Mouse (Mus musculus) liver, adult (tissue): Measurements from ENCODE around the gene Lrrc8e.

Experiments used
- GATA4 ChIP-seq: IDR thresholded peaks from 2 replicates; pipeline ENCODE4 v1.6.1; 2014; ENCODE audit warnings: mild to moderate bottlenecking, low read length; ENCODE audit not compliant: insufficient replicate concordance

Gene Lrrc8e

DNA sequence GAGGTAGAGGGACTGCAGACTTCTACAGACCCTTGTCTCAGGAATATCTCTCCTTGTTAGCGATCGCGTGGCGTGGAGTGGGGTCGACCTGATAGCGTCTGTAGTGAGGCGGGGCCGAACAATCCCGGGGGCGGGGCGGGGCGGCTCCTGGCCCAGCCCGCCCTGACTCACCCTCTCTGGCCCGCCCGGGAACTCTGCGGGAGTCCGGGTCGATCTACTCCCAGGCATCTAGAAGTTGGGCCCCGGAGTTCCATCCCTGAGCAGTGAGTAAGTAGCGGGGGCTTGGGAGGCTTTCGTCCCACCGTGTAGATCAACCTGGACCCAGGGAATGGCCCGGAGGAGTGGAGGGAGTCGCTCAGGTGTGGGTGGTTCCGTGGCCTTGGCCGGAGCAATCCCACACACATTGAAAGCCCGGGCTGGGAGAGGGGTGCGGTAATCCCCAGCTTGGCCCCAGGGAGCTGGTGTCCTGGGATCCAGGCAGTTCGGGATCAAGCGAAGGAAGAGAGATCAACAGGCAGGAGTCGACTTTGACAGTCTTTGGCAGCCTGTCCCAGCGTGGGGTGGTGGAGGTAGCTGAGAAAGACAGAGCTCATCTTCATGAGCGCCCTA lies at the start of gene Lrrc8e:
Gene Lrrc8e, plus strand, starts transcription at position 89 of the 609 bp plus-strand sequence.
- no peak for TF ChIP-seq GATA4

DNA sequence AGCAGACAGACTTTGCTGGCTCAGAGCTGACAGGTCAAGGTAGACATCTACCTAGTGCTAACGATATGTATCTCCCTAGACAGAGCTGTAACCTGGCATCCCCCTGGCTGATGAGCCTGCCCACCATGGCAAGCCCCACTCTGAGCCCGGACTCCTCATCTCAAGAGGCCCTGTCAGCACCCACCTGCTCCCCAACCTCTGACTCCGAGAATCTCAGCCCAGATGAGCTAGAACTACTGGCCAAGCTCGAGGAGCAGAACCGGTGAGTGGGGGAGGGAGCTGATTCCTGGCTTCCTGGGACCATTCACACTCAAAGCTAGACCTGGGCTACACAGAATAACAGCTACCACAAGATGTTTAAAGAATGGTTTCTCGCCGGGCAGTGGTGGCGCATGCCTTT lies 43.2 kb upstream of the Lrrc8e start:
- TF ChIP-seq GATA4, result no peak

DNA sequence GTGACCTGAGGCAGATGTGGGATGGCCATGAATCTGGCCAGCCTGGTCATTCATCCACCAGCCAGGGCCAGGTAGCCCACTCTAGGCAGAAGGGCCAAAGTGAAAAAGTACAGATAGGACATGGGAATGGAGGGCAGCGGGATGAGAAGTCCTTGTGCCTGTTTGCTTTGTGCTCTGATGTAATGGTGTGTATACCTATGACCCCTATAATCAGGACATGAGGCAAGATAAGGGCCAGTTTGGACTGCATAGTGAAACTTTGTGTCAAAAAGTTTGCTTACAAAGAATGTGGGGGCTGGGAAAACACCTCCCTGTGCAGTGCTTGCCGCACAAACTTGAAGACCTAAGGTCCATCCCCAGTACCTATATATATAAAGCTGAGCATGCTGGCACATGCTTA lies 40.5 kb upstream of the Lrrc8e start:
- TF ChIP-seq GATA4, result peak; percentile 81; the same call in 1 of the 2 replicates

DNA sequence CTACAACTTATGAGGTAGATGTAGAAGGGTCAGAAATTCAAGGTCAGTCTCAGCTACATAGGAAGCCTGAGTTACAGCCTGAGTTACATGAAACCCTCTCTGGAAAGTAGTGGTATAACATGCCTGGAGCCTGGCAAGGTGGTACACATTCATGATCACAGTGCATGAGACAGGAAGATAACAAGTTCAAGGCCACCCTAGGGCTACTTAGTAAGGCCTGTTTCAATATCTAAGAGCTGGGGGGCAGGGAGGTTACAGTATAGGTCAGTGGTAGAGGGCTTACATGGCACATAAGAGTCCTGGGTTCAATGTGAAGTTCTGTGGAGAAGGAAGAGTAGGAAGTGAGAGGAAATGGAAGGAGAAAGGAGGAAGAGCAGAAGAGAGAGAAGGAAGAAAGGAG lies 38.0 kb upstream of the Lrrc8e start:
- no peak for TF ChIP-seq GATA4

DNA sequence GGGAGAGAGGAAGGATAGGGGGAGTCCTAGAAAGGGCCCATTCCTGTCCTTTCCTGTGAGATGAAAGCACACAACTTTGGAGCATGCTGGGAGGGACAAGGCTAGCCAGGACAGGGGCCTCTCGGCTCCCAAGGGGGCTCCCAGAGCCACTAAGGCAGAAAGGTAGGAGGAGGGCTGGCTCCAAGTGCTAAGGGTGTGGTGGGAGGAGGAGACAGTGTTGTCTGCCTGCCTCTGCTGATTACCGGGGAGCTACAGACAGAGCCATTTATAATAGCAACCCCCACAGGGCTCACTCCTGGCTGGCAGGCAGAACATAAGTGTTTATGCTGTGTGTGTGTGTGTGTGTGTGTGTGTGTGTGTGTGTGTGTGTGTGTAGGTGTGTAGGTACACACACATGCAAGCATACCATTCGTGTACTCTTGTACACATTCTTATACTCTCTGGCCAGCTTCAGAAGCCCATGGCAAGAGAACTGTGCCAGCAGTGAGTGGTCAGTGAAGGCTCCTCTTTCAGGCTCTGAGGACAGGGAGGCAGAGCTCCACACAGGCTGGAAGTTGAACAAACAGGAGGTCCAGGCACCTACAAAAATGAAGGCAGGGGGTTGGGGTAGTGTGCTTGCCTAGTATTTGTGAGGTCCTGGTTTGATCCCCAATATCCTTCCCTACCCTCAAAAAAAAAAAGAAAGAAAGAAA lies 37.5 kb upstream of the Lrrc8e start:
- TF ChIP-seq GATA4, result no peak

DNA sequence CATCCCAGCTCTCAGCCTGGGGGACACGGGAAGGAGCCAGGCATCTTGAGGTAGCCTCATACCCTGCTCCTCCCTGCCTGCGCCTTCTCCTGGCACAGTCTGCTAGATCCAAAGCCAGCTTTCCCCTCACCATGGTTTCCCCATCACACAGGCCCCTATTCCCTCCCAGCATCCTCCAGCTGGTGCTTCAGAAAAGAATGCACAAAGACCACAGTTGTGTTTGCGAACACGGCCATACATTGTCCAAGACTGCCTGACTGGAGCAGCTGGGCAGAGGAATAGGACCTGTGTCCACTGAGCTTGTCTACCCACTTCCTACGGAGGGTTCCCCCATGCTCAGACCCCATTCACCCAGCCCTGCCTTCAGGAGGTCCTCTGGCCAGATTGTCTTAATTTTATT lies 34.3 kb upstream of the Lrrc8e start:
- no peak for TF ChIP-seq GATA4

DNA sequence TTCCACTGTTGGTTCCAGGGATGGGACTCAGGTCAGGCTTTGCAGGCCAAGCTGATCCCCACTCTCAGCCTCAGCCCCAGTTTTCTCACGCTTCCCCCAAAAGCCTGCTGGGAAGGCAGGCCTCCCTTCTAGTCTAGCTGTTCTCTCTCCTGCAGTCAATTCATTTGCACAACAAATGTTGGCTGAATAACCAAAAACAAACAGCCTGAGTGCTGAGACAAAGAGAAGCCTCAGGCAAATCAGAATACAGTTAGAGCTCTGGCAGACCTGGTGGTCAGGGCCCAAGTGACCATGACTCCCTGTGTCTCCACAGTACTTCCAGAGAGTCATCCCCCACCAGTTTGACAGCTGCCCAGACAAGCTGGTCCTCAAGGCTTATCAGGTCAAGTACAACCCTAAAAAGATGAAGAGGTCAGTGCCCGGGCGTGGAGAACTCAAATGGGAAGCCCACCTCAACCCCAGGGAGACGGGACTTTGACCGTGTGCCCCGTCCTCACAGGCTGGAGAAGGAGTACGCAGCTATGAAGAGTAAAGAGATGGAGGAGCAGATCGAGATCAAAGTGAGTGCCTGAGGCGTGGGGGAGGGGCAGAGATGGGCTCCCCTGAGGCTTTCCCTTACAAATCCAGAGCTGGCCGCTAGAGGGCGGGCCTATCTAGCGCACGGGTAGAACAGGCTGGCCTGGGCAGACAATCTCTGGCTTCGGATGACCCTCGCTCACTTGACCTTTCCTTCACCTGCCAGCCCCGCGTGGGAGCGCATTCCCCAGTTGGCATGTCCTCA lies 33.6 kb upstream of the Lrrc8e start:
- TF ChIP-seq GATA4, result no peak; the same call in 1 of the 2 replicates

DNA sequence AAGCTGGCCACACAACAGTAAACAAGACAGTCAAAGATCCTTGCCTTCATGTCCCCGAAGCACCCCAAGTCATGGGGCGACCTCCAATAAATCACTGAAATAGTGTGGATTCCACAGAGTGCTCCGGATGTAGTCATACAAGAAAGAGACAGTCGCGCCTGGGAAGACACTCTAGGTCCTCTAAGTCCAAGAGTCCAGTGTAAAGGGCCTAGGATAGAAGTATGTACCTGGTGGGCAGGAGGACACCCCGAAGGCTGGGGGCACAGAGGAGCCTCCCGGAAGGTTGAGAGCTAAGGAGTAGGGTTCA lies 33.1 kb upstream of the Lrrc8e start:
- no peak for TF ChIP-seq GATA4

DNA sequence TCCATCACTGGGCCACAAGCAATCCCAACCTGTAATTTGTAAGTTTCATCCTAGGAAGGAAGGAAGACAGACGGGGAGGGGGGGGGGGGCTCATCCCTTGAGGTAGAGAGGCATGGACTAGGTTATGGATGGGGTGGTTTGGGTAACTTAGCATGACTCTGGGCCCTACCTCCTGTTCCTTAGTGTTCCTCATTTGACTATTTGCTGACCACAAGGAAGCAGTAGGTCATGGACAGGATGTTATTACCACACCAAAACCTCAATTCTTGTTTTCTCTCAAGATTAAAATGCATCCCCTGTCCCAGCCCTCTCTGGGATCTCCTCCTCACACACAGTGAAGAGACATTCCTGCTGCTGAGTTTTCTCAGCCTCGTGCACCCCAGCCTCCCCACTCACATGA lies 25.3 kb upstream of the Lrrc8e start:
- no peak for TF ChIP-seq GATA4

DNA sequence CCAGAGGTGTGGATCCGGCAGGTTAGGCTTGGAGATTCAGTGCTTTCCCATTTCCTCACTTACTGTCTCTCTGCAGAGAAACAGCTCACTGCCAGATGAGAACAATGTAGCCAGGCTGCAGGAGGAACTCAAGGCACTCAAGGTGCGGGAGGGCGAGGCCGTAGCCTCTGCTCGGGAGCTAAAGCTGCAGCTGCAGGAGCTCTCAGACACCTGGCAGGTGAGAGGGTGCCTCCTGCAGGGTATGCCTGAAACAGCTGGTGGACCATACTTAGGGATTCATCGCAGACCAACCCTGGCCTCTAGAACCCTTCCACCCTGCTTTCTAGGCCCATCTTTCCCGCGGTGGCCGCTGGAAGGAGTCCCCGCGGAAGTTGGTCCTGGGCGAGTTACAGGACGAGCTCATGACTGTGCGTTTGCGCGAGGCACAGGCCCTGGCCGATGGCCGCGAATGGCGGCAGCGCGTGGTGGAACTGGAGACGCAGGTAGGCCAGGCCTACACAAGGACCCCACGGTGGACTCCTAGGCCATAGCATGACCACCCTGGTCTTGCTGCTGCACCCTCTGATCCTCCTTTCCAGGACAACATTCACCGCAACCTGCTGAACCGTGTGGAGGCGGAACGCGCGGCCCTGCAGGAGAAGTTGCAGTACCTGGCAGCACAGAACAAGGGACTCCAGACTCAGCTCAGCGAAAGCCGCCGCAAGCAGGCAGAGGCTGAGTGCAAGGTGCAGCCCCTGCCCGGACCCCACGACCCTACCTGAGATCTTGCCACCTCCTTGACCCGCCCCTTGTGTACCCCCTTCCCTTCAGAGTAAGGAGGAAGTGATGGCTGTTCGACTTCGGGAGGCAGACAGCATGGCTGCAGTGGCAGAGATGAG lies 21.1 kb upstream of the Lrrc8e start:
- TF ChIP-seq GATA4, result no peak

DNA sequence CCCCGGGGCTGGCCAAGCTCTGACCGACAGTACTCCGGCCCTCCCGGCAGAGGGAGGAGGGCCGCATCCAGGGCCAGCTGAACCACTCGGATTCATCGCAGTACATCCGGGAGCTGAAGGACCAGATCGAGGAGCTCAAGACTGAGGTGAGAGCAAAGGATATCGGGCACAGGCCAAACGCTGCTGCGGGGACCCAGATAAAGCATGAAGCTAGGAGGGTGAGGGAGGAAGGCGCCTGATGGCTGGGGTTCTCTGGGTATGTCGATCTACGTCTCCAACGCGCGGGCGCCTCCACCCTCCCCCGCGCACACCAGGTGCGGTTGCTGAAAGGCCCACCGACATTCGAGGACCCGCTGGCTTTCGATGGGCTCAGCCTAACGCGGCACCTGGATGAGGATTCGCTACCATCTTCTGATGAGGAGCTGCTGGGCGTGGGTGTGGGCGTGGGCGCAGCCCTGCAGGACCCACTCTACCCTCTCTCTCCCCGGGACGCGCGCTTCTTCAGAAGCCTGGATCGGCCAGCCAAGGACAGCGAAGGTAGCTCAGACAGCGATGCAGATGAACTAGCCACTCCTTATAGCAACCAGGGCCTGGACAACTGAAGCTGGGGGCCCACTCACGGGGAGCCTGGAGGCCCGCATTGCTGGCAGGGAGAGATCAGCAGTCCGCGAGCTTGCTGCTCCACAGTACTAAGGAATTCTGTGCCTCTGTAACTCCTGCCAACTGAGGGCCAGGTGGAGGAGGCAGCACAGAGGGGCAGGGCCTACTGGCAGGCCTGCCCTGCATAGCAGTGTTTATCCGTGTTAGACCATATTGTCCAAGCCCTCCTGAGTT lies 20.2 kb upstream of the Lrrc8e start:
- TF ChIP-seq GATA4, result no peak

DNA sequence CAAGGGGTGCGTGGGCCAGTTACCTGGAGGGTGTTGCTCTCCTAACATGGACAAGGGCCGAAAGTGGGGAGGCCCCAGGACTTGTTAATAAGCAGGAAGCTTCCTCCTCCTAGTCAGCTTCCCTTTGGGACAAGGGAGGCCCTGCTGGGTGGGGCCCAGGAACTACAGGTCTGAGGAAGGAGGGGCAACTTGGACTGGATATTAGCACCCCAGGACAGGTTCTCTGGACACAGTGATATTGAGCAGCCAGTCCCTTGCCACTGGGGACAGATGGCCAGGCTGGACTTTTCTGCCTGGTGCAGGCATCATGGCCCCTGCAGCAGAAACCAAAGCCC lies 19.6 kb upstream of the Lrrc8e start:
- no peak for TF ChIP-seq GATA4

DNA sequence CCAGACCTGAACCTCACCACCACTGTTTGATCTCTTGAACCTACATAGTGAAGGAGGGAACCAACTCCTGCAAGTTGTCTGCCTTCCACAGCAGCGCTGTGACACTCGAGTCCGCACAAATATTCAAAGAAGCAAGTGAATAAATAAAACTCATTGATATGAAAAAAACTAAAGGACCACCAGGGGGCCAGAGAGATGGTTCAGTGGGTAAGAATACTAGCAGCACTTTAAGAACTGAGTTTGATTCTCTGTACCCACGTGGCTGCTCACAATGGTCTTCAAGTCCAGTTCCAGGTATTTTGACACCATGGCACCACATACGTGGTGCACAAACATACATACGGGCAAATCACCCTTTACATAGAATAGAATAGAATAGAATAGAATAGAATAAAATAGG lies 15.5 kb upstream of the Lrrc8e start:
- TF ChIP-seq GATA4, result no peak

DNA sequence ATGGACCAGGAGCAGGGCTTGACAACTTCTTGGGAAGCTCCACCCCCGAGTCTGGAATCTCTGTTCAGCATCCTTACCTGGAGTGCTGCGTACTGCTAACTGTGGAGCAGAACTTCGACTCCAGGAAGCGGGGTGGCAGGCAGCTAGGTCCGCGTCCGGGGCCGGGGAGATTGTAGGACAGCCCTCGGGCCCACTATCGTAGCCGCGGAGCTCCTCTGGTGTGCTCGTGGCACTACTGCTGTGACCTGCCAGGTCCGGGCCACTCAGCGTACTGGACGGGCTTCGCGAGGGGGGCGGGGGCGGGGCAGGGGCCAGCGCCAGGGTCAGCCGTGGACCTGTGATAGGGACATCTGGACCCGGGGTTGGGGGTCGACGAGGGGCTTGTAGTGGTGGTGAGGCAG lies 13.8 kb upstream of the Lrrc8e start:
- no peak for TF ChIP-seq GATA4
